Mouse (Mus musculus) left cerebral cortex, adult 9 months (tissue): ENCODE results near the gene Pcbp2.

Source experiments
- DNase-seq, 2 experiments: peaks; one replicate each; pipeline ENCODE4 v3.0.0; 2022; ENCODE audit warnings: low spot score in 2 of 2

Pcbp2 gene

GRCm38 (mm10) chr15:102524892-102525485 lies 54.6 kb downstream of the Pcbp2 start, which contains the start of gene Npff:
Gene Npff (minus strand): TSS chr15:102524942.
- DNase-seq, result peak in 1 of 2 experiments; percentile 86

- DNase-seq, result no peak
Observed at GRCm38 (mm10) chr15:102526111-102527002, 56.0 kb downstream of the Pcbp2 start.

DNA sequence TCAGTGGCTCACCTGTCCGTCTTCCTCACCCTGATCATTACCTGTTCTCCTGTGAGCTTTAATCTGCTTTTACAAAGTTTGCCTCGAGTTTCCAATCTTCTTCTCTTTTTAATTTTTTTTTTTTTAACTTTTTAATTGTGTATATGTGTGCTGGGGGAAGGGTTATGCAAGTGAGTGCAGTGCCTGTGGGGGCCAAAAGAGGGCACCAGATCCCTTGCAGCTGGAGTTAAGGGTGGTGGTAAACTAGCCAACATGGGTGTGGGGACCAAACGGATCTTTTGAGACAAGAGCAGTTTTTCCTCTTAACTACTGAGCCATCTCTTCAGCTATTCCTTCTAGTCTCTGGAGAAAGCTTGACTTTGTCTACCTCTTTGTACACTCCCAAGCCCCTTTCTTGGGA lies 57.6 kb downstream of the Pcbp2 start:
- DNase-seq, result no peak

GRCm38 (mm10) chr15:102528396-102528795 lies 58.1 kb downstream of the Pcbp2 start:
- no peak for DNase-seq

DNA sequence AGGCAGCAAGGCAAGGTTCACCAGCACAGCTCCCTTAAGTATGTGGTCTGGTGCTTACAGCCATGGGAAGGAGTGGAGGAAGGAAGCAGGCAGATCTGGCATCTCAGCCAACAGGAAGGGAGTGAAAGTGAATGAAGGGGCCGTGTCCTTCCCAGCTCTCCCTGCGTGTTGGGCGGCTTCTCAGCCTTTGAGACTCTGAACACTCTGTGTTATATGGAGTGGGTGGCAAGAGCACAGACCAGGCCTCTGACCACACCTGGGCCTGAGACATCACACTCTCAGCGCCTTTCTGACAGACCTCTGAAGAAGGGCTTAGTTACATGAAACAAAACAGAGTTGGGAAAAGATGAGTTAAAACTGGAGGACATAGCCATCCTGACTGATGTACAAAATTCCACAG lies 60.2 kb downstream of the Pcbp2 start:
- no peak for DNase-seq

- no peak for DNase-seq
Observed at GRCm38 (mm10) chr15:102531586-102531985, 61.2 kb downstream of the Pcbp2 start.

- no peak for DNase-seq
Observed at GRCm38 (mm10) chr15:102532106-102532900, 62.0 kb downstream of the Pcbp2 start.

DNA sequence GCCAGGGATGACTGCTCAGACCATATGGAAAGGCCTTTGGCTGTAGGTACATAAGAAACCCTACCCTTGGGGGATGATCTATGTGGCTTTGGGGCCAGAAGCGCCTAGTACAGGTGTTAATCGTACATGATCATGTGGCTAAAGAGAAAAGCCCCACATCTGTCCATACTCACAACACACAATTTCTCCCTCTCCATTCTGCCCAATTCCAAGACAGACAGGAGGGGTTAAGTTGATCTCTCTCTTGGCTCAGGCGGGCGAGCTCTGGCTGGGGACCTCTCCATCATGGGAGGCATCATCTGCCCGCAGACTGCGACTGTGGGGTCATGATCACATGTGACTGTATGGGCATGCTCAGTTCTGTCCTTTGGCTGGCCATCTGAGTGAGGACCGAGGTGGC lies 63.6 kb downstream of the Pcbp2 start:
- no peak for DNase-seq

DNA sequence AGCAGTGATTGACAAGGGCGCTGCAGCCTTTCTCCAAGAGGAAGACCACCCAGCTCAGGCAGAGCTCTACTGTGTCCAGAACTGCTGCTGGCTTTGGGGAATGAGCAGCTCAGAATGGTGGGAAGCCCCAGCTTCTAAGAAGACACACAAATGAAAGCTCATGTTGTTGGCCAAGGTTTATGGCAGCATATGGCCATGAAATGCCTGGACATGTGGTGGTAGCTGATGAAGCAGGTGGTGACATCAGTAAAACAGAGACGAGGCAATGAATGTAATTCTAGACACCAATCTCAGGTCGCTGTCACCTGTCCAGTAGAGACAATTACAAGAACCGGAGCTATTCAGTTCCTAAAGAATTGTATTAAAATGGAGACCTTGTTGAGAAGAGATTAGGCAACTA lies 74.5 kb downstream of the Pcbp2 start:
- no peak for DNase-seq

DNA sequence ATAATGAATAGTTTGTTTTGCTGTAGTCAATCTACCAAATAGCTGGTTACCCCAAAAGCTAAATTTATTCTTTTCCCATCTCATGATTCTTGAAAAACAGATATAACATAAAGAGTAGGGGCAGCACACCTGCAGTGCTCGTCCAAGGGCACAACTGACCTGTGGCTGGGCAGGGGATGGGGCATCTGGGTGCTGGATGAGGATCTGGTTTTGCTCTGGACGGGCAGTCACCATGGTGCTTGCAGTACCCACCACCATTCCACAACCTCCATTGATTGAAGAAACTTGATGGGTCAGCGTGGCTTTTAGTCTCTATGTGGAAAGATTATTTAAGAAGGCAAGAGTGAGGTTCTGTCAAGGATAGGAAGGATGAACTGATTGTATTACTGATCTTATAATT lies 75.9 kb downstream of the Pcbp2 start:
- no peak for DNase-seq

GRCm38 (mm10) chr15:102546677-102547427 lies 76.5 kb downstream of the Pcbp2 start:
- DNase-seq, result peak; percentile 70 to 94

GRCm38 (mm10) chr15:102547478-102547877 lies 77.1 kb downstream of the Pcbp2 start:
- no peak for DNase-seq
